Mouse (Mus musculus): Measurements from ENCODE around the gene Riiad1.

The Riiad1 gene

DNA sequence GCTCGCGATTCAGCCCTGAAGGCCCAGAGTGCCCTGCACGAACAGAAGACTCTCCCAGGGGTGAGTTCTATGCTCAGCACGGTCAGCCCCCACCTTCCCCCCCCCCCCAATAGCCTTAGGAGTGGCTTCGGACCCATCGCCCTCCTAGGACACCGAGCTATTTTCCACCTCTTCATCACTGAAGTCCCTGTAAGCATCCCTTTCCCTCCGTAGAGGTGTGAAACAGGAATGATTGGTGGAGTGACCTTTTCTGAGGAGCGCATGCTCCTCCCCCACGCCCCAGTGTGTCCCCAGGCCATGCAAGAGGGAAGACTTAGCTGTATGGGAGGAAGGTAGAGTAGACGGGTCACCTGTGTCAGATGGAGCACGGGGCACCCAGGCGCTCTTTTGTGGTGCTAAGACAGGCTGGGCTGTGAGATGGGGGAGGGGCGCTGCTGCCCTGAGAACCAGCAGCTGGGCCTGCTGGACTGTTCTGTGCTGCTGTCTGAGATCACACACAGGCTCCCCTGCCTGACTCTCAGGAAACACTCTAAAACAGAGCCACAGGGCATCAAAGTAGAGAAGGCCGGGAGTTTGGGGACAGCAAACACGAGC, at the start of gene Riiad1:
TSS of gene Riiad1 (minus strand) at position 51 of the 594 bp plus-strand sequence.
- DNase-seq = no peak

DNA sequence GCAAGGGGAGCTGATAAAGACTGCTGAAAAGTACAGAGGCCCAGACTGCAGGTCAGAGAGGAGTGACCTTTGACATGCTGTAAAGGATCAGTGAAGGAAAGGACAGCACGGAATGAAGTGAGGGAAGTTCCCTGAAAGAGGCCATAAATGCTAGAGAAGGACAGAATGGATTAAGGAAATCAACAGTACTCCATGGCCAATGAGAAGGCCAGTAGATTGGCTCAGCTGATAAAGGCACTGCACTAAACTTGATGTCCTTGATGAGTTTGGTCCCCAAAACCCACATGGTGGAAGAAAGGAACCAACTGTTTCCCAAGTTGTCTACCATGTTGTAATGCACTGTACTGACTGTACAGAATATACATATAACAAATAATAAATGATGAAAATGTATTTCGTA, 46.6 kb upstream of the Riiad1 start:
- DNase-seq = no peak

DNA sequence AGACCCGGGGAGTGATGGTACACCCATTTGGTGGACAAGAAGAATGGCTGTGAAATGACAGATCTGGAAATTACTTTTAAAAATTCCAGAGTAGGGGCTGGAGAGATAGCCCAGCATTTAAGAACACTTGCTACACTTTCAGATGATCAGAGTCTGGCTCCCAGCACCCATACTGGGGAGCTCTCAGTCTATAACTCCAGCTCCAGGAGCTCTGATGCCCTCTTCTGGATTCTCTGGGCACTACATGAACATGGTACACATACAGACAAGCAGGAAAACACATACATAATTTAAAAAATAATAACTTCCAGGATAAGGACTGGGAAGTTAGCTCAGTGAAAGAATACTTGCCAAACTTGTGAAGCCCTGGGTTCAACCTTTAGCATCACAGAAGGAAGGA, 26.5 kb upstream of the Riiad1 start:
- DNase-seq = no peak

DNA sequence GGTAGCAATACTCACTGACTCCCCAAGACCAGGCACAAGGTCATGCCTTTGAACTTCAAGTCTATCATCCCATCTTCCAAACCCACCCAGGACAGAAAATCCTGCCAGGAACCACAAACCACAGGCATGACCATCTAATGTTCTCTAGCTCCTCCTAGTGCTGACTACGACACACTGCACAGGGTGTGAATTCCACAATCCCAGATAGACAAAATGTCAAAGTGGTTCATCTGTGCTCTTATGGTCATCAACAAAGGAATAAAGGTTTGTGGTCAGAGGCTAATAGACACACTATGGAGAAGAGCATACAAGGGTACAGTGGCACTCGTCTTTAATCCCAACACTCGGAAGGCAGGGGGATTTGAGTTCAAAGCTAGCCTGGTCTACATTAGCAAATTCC, 22.1 kb upstream of the Riiad1 start:
- peak in 1 of 2 experiments; percentile 16 for DNase-seq

DNA sequence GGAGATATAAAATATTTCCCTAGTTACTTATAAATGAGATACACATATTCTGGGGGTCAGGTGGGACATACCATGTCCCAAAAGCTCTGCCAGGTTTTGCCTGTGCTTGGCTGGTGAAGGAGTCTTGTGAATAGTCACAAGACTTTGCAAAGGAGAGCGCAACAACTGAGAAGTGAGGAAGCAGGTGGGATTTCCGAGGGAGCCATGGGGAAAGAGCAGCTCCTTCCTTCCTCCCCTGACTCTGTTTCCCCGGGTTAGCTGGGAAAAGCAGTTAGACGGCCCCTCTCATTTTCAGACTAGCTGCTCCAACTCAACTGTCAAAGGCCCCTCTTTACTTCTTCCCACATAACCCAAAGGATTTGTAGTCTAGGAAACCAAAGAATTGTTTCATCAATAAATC, 17.0 kb upstream of the Riiad1 start:
- DNase-seq = no peak

DNA sequence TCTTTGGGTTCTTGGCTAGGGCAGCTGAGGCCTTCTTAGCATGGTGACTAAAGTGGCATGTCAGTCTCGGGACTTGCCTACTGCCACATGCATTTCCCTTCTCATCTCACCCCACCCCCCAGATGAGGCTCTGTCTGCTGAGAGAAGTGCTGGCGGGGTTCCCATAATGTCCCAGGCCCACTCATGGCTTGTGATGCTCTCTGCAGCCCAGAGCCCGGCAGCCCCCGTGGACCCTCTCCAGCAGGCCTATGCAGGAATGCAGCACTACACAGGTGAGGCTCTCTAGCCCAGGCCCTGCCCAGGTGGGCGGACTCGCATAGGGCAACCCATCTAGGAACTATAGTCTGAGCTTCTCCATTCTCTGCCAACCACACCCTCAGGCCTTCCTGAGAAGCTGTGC, 7.4 kb upstream of the Riiad1 start:
- DNase-seq = no peak

DNA sequence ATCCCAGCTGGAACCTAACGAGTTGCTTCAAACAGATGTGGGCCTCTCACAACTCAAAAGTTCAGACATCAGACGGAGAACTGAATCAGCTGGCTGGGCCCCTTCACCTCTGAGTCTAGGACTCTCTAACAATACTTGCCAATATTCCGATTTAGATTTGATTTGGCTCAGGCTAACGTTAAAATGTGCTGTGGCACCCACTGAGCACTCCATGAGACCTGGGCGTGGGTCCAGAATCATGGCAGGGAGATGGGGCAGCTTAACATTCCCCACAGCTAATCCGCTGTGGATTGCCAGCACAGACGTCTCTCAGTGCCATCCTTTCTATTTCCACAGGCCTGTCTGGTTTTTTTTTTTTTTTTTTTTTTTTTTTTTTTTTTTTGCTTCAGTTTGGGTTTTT, 5.8 kb upstream of the Riiad1 start:
- no peak for DNase-seq

DNA sequence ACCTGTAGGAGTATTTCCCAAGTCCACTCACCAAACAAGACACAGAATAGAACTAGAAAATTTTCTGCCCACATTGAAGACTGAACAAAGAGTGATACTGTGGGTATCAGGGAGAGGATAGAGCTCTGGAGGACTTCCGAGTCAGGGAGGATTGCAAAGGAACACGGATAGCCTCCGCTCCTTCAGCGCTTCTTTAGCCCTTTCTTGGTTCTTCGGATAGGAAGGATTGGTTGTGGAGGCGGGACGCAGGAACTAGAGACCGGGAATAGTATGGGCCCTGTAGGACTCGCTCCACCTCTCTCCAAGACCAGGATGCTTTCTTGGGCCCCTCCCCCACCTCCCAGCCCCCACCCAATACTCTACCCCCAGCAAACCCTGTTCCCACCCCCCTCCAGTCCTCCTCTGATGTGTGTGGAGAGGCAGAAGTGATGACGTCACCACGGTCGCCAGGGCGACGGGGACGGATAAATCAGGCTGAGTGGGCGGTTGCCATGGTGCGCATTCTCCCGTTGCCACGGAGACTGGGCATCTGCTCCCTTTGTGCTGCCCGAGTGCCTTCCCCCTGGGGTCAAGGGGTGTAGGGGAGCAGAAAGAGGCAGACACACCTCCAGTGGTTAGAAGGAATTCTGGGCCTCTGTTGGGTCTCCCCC, 3.8 kb upstream of the Riiad1 start:
- peak in 1 of 2 experiments; percentile 22 for DNase-seq

DNA sequence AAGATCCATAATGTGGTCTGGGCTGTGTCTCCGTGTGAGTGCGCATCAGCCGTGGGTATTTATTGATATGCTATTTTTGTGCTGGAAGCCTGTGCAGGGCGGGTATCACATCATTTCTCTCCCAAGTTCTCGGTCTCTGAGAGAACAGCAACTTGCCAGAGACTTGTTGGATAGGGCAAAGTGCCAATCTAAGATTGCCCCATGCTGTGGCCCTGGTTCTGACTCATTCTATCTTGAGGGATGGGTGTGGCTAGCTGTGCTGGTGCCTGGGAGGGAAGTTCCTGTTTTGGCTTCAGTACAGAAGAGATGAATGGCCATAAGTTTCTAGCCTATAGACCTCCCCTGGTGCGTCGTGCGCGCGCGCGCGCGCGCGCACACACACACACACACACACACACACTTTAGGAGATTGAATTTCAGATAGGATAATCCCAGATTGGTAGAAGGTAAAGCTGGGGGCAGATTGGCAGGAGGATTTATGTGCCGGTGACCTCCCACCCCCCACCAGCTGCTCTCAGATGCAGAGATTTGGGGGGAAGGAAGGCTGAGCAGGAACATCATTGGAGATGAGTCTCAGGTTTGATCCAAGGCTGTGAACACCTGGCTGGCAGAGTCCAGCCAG, 2.7 kb upstream of the Riiad1 start:
- no peak for DNase-seq

DNA sequence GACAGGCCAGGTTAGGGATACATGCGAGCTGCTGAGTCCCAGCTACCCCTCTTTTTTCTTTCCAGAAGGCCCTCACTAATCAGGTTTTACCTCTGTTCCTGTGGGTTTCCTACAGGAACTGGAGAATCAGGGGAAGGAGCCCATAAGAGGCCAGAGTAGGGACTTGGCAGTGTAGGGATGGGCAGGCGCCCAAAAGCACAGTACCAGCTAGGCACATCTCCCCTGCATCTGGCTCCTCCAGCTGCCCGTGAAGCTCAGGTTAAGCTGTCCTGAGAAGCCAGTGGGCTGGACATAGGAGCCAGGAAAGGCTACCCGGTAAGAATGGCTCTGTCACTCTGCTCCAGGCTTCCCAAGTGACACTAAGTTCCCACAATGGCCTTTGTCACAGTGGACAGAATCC, 1.3 kb upstream of the Riiad1 start:
- DNase-seq = no peak

DNA sequence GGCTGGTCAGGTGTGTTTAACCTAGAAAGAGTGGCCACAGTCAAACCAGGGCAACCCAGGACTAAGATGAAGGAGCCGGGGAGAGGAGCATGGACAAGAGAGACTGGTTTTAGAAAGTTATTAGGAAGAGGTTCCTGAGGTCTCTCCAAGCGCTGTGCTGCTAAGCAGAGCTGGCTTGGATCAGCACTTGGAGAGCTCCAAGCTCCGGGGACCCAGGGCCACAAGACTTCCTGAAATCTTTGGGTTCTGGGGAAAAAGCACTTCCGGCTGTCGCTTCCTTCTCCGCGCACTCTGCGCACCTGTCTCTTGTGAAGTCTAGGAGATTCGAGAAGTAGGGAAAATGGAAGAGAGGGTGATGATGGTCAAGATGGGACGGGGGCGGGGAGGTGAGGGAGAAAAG, 577 bp downstream of the Riiad1 start:
- DNase-seq = no peak

DNA sequence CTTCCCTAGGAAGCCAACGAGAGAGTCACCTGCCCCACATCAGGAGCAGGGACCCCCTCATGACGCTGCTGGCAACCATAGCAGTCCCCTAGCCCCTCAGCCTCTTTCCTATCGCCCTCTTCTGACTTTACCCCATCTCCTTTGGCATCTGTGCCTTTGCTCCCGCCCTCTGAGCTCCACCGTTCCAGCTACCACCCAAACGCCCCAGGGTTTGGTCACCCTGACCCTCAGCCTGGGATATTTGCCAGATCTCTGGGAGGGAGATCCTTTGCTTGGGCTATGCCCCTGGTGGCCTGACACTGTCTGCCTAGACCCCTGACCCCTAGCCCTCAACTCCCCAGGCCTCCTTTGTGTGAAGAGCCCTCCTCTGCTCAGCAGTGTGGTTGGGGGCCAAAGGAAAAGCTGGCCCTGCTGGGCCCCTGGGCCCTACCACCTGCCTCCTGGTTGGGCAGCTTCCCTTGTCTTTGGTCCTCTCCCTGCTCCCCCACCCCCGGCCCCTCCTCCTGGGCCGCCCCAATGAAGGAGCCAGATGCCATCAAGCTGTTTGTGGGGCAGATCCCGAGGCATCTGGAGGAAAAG, 1.5 kb downstream of the Riiad1 start:
- DNase-seq = no peak

DNA sequence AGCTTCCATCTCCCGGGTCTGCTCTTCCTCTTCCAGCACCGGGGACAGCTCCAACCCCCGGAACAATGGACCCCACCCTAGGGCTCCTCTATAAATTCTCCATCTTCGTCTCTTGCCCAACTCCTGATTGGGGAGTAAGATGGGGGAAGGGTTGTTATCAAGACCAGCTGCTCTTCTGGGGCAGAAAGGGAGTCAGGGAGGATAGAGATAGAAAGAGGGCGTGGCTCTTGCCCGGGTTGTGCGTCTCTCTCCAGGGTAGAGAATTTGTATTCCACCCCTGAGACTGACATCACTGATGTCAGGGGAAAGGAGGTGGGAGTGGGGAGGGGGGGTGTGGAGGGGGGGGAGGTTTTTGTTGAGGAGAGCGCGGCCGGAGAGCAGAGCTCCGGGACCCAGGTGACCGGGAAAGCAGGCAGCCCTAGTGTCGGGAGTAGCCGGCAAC, 2.1 kb downstream of the Riiad1 start, which contains the start of gene Celf3:
TSS of gene Celf3 (plus strand) at position 315 of the 442 bp plus-strand sequence.
- no peak for DNase-seq

DNA sequence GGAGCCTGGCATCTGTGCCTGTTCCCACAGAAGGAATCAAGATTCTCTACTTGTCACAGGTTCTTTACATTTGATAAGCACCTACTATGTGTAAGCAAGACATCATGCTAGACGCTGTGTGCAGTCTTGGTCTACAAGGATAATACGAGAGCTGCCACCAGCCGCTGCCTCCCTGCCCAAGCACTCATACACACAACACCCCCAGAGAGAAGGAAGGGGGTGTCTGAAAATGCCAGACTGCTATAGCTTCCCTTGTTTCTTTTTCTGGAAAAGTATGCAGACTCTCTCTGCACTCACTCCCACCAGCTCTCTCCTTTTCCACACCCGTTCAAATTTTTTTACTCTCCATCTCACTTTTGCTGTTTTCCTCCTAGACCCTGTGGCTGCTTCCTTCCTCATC, 2.7 kb downstream of the Riiad1 start:
- DNase-seq = no peak

DNA sequence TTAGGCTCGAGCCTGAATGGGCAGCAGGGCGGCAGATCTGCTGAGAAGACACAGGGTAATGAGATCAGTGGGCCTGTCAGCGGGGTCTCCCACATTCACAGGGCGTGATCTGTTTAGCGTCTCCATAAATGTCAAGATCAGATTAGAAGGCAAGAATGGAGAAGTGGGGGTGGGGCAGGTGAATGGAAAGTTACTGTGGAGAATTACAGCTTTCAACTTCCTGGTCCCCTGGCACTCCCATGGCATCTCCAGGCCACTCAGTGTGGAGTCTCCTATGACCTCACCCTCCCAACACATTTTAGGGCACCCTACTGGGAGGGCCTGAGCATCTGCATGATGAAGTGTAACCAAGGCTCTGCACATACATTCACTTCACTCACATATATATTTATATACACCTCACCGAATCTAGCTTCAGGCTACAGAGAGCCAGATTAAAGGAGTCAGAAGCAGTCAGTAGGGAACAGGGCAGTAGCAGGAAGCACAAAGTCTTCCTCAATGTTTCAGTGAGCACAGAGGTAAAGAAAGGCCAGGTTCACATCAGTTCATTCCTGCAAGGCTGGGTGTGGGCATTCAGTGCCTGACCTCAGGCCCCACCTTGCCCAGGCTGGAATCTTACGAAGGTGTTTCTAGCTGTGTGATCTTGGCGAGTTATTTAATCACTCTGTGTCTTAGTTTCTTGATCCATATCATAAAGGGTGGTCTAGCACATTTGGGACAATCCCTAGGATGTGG, 3.7 kb downstream of the Riiad1 start:
- DNase-seq = no peak

DNA sequence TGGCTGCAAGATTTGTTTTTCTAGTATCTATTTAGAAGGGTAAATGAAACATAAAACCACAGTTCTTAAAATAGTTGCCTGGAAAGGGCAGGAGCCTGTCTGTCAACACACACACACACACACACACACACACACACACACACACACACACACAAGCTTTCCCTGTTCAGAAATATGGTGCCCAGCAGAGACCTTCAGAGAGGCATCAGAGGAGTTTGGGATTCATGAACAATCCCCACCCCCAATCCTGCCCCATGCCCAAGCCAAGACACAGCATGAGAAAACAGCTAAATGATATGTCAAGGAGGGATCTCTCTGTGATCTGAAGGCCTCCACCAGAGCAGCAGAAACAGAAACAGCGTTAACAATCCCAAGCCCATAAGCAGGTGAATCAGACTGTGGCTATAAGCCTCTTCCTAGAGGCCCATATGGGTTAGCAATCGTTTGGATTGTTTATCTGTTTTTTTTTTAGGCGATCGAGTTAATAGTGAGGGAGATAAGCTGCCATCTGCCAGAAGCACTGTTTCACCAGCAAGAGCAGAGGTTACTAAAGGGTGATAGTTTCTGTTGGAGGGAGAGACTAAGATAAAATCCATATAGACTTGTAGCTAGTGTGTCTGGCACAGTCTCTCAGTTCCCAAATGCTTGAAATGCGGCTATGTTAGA, 6.4 kb downstream of the Riiad1 start:
- DNase-seq = no peak

DNA sequence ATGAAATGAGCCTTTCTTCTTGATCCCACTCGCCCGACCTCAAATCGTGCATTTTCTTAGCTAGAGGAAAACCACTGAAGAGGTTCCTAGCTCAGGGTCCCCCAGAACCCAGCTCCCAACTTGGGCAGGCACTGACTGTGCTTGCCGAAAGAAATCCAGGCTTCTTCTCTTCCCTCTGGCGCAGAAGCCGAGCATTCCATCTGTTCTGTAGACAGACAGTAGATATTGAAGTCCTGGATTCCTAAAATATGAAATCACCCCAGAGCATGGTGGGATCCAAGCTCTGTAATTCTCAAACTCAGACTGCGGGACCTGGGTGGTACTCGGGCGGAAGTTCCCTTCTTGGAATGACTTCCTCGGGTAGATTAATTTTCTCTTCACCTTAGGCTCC, 7.0 kb downstream of the Riiad1 start:
- no peak for DNase-seq

DNA sequence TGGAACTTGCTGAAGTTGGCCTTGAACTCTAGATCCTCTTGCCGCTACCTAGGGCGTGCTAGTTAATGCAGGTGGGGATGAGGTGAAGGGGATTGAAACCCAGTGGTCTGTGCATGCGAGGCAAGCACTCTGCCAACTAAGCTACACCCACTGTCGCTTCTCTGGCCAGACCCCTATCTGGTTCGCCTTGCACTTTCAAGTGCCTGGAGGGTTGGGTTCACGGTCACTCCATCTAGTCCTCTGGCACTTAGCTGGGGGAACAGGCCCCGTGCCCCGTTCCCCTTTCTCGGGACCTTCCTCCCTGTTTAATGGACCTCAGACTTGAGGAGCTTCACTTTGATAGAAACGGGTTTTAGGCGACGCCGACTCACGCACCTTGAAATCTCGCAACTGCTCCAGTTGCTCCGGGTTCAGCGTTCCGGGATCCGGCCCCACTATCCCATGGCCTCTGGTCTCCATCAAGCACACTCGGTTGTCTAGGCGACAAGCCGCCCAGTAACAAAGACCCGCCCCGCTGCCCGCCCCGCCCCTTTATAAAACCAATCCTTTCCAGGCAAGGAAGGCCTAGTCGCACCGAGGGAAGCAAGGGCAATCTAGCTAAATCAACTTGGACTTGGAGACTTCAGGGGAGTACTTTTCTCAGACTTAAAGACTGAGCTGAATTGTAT, 7.6 kb downstream of the Riiad1 start:
- no peak for DNase-seq

DNA sequence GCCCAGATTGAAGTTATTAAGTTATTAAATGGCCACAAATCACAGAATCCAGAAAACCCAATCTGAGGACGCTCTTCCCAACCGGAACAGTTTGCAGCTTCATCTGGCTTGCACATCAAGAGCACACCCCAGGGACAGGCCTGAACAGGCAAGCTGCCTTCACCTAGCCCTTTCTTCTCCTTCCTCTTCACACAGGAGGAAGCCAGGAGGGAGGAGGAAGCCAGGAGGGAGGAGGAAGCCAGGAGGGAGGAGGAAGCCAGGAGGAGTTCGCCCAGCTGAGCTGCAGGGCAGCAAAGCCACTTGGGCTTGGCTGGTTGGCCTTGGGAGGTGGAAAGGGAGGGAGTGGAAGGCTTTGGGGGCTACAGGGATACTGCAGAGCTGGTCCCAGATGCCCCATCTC, 11.2 kb downstream of the Riiad1 start:
- DNase-seq = no peak

DNA sequence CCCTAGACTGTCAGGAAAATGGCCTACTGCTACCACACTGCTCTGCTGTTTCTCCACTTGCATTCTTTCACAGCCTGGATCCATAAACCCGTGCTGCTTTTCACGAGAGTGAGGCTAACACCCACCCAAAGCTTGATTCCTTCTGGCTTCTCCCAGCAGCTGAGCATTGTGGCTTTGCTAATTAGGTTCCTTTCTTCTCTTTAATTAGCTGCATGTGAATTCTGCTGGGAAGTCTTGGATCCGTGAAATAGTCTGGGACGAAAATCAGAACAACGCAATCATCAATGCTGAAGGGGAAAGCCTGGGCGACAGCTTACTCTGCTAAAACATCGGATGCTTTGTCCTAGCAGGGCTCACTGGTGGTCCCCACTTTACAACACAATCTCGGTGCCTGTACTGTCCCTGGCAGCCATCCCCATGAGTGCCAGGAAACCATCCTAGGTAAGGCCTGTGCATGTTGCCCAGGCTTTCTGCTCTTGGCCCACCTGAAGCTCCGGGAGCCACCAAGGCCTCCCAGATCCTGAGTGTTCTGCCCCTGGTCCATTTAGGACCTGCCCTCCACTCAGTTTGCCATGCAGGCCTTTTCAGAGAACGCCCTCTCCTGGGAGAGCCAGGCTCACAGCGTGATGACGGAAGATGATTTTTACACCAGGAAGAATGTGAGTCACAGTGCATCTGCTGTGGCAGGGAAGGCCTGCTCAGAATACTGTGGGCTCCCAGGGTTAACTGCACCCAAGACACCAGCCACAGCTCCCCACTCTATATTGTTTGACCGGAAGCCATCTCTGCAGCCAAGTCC, 14.3 kb downstream of the Riiad1 start:
- no peak for DNase-seq

DNA sequence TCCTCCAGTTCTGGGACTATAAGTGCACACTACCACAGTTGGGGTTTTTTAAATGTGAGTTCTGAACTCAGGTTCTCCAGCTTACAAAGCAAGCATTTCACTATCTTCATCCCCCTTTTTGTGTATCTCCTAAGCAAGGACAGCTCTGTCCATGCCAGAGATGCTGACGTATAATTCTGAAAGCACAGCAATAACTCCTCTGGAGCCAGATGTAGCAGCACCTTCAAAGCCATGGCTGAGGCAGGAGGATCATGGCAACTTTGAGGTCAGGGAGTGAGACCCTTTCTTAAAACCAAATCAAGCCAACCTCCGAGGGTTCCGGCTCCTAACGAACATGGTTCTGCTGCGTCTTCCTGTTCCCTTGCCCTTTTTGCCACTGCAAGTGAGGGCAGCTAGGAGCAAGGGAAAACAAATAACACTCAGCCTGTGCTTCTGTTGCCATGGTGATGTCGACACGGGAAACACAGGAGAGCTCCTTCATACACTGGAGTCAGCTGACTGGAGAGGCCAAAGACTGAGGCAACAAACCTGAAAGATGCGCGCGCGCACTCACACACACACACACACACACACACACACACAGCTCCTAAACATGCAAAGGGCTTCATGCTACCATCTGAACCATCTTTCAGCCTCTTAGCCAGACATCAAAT, 16.1 kb downstream of the Riiad1 start:
- DNase-seq = no peak
